Mouse (Mus musculus) kidney, adult 11 months (tissue): ENCODE measurements around the gene Rps6ka3.

ENCODE experiments used
- DNase-seq: peaks from one replicate; pipeline ENCODE4 v3.0.0; 2022

The Rps6ka3 gene

GRCm38 (mm10) chrX:159210007-159210406 is at the start of gene Rps6ka3:
Gene Rps6ka3, plus strand, starts transcription at chrX:159210307.
- DNase-seq, result no peak

GRCm38 (mm10) chrX:159169200-159169599 is 40.9 kb upstream of the Rps6ka3 start:
- DNase-seq, result no peak

GRCm38 (mm10) chrX:159171579-159171978 is 38.5 kb upstream of the Rps6ka3 start:
- DNase-seq, result no peak

GRCm38 (mm10) chrX:159191581-159191980 is 18.5 kb upstream of the Rps6ka3 start:
- DNase-seq, result no peak

- no peak for DNase-seq
Measured at GRCm38 (mm10) chrX:159199495-159199894, 10.6 kb upstream of the Rps6ka3 start.

GRCm38 (mm10) chrX:159200101-159200500 is 10.0 kb upstream of the Rps6ka3 start:
- DNase-seq, result no peak

GRCm38 (mm10) chrX:159210892-159211583 is 931 bp downstream of the Rps6ka3 start:
- DNase-seq, result no peak

- DNase-seq, result no peak
Measured at GRCm38 (mm10) chrX:159215253-159215652, 5.1 kb downstream of the Rps6ka3 start.

GRCm38 (mm10) chrX:159222474-159222873 is 12.4 kb downstream of the Rps6ka3 start:
- DNase-seq, result no peak

- no peak for DNase-seq
Measured at GRCm38 (mm10) chrX:159237275-159237674, 27.2 kb downstream of the Rps6ka3 start.

GRCm38 (mm10) chrX:159254001-159254884 is 44.1 kb downstream of the Rps6ka3 start:
- peak; percentile 56 for DNase-seq

- DNase-seq, result peak; percentile 89
Measured at GRCm38 (mm10) chrX:159255123-159255978, 45.2 kb downstream of the Rps6ka3 start.

- peak; percentile 7 for DNase-seq
Measured at GRCm38 (mm10) chrX:159256040-159256852, 46.1 kb downstream of the Rps6ka3 start.

GRCm38 (mm10) chrX:159256921-159257421 is 46.9 kb downstream of the Rps6ka3 start:
- DNase-seq, result peak; percentile 11

- DNase-seq, result no peak
Measured at GRCm38 (mm10) chrX:159264681-159265080, 54.6 kb downstream of the Rps6ka3 start.

- DNase-seq, result no peak
Measured at GRCm38 (mm10) chrX:159269072-159269471, 59.0 kb downstream of the Rps6ka3 start.

- no peak for DNase-seq
Measured at GRCm38 (mm10) chrX:159286765-159287164, 76.7 kb downstream of the Rps6ka3 start.

GRCm38 (mm10) chrX:159295879-159296278 is 85.8 kb downstream of the Rps6ka3 start:
- DNase-seq, result no peak

- DNase-seq, result no peak
Measured at GRCm38 (mm10) chrX:159302349-159303311, 92.5 kb downstream of the Rps6ka3 start.

- DNase-seq, result no peak
Measured at GRCm38 (mm10) chrX:159315293-159315692, 105.2 kb downstream of the Rps6ka3 start.

GRCm38 (mm10) chrX:159321342-159321741 is 111.2 kb downstream of the Rps6ka3 start:
- peak; percentile 29 for DNase-seq
